Mouse (Mus musculus): ENCODE measurements around the gene Slc39a8.

Slc39a8 gene

DNA sequence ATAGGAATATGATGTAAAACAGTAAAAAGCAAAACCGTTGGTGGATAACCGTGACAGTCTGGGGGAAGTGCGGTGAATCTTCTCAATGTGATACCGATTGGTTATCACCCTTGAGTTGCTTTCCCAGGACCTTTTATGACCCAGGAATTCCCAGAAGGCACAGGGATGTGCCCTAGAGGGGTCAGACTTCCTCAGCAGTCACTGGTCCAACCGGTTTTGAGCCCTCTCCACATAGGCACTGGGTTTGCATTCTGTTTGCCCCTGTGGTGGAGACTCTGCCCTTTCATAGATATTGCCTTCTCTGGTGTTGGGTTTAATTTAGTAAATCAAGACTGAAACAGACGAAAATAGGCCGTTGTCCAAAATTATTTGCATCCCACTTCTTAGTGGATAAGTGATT is 20.8 kb downstream of the Slc39a8 start:
- no peak for DNase-seq (ENCODE audit: low spot score in 2 of 2)

DNA sequence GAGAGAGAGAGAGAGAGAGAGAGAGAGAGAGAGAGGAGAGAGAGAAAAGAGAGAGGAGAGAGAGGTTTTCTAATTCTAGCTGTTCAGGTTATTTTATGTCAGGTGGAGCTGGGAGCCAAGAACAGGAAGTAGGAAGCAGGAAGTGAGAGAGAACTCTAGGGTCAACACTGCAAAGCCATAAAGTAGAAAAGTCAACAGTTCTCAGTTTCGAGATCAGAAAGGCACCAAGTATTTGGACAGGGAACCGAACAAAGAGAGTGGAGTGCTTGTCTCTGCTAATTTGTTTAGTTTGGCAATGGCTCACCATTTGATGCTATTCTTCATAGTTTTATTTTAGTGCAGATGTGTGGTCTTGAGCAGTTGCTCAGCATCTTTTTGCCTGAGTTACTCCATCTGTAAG is 26.5 kb downstream of the Slc39a8 start:
- no peak for DNase-seq (ENCODE audit: low spot score in 2 of 2)

DNA sequence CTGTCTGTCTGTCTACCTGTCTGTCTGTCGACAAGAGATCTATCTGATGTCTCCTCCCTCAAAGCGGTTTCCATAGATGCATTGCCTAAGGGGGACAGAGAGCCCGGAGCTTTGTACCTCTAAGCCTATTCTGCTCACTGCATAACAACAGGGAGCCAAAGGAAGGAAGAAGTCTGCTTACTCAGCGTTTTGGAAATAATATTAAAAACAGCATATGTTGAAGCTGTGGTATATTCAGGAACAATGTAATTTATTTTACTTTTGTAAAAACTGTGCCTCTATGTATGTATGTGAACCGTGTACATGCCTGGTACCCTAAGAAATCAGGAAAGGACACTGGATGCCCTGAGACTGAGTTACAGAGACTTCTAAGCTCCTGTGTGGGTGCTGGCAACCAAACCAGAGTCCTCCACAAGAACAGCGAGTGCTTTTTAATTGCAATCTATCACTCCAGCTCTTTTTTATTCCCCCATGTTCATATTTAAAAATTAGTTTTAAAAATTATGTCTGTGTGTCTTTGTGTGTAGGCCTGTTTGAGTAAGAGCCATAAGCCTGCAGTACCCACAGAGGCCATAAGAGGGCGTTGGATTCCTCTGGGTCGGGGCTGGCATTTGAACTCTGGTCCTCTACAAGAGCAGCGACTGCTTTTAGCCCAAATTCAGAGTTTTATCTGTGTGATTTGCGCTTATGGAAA is 28.7 kb downstream of the Slc39a8 start:
- DNase-seq (ENCODE audit: low spot score in 2 of 2) = no peak

DNA sequence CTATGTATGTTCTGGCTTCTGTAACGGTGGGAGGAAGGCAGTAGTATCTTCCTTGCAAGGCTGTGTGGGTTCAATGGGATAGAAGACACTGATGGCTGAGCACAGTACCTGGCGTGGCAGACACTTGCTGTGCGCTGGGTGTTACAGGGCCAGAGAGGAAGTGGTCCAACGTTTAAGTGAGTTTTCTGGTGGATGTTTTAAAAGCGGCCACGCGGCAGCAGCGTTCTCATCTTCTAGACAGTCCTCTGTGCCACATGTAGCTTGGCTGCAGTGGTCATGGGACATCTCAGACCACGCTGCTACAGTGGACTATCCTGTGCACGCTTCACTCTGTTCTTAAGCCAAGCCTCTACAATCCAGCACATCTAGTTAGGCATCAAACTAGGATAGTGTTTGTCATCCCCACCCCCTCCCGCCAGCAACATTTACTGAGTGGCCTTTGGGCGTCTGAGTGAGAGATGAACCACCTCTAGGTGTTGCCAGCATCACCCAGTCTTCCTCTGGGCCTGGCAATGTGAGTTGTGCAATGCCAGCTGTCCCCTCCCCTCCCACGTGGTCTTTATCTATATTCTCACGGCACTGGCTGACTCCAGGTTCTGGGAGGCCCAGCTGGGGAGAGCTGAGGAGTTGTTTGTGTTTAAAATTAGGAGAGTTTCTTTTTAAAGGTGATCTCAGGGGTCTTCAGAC is 29.4 kb downstream of the Slc39a8 start:
- peak in 1 of 2 experiments; percentile 21 for DNase-seq (ENCODE audit: low spot score in 2 of 2)

DNA sequence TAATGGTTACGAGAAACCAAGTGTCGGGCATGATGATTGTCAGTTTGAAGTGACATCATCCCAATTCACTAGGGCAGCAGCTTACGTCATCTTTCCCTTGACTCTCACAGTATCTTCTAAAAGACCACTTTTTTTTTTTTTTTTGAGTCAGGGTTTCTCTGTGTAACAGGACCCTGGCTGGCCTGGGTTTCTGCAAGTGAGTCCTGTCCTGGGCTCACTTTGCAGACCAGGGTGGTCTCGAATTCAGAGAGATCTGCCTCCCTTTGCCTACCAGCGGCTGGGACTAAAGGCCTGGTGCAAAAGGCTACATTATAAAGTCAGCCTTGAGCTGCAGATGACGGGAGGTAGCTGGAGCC is 29.9 kb downstream of the Slc39a8 start:
- no peak for DNase-seq (ENCODE audit: low spot score in 2 of 2)

DNA sequence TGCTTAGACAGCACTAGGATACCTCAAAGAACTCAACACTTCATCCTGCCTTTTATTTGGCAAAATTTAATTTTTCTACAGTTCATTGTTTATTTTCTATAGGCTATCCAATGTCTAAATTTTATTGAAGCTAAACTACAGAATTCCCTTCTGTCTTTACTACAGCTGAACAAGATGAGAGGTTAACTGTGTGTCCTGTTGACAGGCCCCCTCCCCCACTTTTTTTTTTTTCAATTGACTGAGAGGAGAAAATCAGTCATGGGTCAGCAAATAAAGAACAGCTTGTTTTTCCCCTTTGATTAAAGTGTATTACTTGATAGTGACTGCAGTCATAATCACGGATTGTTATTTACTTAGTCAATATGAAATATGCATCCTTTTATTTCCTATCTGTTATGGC is 31.2 kb downstream of the Slc39a8 start:
- no peak for DNase-seq (ENCODE audit: low spot score in 2 of 2)

DNA sequence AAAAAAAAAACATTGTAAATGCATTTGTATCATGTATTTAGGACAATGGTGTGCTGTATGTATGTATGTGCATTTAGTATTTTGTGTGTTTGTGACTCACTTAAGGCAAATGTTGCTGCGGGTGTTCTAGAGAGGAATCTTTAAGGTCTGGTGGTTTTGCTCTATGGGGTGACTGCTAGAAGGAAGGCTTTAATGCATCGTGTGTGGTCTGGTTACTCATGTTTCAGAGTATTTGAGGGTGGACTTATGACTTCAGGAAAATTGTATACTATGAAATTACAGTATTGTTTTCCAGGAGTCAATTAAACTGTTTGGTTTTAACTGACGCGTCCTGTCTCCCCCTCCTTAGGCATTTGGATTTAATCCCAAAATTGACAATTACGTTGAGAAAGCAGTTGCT is 32.1 kb downstream of the Slc39a8 start:
- DNase-seq (ENCODE audit: low spot score in 2 of 2) = peak in 1 of 2 experiments; percentile 5

DNA sequence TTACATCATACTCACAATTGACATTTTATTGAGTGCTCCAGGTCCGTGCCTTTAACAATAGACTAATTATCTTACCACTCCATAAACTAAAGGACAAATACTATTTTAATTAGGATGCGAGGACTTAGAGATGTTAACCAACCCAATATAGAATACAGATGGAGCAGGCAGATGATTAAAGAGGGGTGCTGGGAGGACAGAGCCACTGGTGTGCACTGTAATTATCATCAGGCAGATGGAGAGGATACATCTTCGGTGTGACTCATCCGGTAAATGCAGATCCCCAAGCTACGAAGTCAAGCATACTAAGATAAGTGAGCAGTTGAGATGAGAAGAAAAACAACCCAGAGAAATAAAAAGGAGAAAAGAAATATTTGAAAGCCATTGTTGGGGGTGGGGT is 34.4 kb downstream of the Slc39a8 start:
- DNase-seq (ENCODE audit: low spot score in 2 of 2) = no peak

DNA sequence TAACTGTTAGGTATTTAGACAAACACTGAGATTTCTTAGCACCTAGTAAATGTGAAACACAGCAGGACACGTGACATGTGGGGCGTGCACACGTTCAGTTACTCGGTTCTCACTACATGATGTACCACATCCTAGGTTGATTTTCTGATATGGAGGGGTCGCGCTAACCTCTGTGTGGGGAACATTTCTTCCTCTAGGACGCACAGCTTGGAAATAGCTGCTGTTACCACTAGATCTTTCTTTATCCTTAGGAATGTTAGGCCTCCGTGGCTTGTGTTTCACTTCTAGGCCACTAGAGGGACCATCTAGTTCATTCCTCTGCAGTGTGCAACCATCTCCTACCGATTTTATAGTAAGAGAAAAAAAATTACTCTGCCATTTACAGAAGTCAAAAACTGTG is 37.7 kb downstream of the Slc39a8 start:
- DNase-seq (ENCODE audit: low spot score in 2 of 2) = no peak

DNA sequence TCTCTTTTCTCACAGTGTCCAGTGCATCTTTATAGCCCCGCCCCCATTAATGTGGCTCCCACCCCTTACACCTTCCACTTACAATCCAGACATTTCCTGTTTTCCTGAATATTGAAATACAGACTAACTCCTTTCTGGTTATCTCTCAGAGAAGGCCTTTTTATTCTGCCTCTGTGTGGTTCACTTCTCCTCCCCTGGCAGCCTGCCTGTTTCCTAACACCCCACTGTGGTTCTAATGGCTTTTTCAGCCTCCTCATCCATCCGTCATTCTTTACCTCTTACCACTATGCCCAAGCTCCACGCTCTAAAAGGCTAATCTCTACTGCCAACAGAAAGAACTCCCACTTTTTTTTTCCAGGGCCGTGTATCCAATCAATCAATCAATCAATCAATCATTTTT is 44.0 kb downstream of the Slc39a8 start:
- no peak for DNase-seq (ENCODE audit: low spot score in 2 of 2)

DNA sequence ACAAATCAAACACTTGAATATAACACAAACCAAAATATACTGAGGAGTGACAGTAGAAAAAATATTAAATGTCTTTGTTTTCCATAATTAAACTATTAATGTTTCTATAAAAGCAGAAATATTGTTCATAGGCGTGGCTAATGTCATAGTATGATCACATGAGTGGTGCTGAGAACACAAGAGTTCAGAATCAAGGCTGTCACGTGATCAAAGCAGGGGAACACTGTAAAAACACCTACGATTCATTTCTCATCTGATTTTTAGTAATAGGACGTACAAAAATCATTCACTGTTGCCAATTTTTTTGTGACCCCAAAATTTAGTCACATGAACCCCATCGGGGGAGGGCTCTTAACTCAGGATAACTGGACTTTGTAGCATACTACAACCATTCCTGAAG is 47.2 kb downstream of the Slc39a8 start:
- DNase-seq (ENCODE audit: low spot score in 2 of 2) = no peak

DNA sequence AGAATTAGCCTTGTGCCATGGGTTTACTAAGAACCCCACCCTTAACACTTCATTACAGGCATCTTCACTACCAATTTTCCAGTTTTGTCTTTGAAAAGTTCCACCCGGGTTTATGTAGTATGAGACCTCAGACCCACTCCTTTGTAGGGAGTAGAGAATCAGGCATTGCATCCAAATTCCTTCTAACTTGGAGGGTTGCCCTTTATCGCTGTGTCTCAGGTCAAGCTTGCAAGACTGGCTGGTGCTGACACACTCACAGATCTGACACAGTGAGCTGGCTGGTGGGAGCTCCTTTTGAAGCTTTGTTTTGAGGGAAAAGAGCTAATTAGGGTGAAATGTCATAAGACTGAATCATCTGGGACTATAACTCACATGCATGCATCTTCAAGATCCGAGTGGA is 48.5 kb downstream of the Slc39a8 start:
- no peak for DNase-seq (ENCODE audit: low spot score in 2 of 2)

DNA sequence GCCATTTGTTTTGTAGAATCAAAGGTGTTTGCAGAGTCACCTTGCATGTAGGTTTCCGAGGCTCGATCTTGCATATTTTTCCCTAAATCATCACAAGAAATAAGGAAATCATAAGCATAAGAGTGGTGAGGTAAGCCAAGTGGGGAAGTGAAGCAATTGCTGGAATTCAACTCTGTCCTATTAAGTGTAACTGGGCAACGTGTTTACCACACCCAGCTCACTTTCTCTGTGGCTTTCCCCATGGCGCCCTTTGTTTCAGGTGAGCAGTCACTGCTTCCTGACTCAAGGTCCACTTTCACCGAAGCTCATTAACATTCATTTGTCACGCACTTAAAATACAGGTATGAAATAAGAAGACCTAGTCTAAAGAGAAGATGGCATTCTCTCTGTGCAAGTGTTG is 53.0 kb downstream of the Slc39a8 start:
- DNase-seq (ENCODE audit: low spot score in 2 of 2) = no peak

DNA sequence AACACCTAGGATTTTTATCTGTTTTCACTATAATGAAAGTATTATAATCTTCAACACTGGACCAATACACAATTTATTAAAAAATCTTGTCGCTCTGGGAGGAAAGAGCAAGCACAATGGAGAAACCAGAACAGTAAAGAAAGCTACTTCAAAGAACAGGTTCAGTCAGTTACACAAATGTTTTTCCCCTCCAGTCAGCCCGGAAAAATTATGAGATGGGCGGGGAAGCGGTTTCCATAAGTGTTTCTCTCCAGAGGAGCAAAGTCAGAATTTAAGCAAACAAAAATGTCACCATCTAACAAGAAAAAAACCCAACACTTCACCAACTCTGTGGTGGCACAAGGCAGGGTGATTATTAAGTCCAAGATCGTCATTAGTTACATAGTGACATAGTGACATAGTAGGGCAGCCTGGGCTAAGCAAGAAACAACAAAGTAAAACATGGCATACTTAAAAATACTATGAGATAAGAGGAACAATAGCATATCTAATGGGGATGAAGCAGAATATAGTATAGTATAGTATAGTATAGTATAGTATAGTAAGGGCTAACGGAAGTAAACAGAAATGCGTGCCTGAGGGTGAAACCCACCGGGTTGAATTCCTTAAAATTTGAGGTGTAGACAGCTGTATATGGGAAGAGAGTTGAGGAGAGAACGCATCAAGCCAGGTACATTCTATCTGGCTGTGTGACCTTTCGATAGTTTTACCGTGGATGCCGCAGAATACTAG is 61.0 kb downstream of the Slc39a8 start:
- DNase-seq (ENCODE audit: low spot score in 2 of 2) = no peak

DNA sequence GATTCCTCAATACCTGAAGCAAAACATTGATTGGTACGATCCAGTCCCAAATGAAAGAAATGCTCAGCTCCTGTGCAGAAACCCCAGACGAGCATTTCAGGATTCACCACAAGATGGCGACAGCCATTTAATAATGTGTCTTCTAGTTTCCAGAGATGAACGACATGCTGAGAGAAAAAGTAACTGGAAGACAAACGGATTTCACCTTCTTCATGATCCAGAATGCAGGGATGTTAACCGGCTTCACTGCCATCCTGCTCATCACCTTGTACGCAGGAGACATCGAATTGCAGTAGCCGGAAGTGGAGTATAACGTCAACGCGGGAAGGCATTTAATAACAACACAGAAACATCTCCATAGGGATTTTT is 61.6 kb downstream of the Slc39a8 start:
- DNase-seq (ENCODE audit: low spot score in 2 of 2) = peak; percentile 35 to 71

DNA sequence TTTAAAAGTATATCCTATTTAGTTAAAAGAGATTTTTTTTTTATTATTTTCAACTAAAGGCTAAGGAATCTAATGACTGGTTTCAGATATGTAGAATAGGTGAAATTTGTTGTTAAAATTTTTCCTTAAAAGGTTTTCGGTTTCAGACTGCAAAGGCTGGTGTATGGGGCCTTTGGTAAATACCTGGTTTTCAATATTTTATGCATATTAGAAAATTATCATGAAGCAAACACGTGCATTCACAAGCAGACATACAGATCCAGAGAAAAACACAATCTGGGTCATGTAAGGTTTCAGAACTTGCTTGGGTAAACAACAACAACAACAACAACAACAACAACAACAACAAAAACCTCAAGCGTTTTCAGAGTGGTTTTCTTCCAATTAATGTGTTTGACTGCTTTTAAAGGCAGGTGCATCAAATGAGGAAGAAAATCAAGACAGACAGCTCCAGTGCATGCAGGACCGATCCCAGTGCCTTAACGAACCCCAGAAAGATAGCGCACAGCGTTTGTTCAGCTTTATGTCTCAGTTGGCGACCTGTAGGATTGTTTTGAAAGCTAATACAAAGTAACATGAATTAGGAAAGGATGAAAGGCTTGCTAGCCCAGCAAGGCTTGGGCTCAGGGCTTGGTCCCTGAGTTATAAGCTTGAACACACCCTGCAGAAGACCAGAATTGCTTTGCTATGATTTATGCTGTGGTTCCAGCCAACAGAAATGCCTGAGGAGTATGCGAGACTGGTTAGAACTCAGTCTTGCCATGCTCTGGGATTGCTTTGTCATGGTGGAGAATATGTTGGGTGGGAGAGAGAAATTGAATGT is 62.2 kb downstream of the Slc39a8 start:
- no peak for DNase-seq (ENCODE audit: low spot score in 2 of 2)

DNA sequence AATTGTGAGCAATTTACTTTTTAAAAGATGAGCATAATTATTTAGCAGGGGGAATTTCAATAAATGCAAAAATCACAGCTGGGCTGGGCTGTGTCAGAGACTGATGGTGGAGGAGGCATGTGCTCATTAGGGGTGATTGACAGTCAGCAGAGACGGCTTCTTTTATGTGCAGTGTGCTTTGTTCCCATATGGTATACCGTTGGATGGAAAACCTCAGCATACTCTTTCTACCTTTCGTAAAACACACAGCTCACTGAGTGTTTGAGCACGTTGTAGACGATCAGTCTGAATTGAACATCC is 62.7 kb downstream of the Slc39a8 start:
- DNase-seq (ENCODE audit: low spot score in 2 of 2) = no peak

DNA sequence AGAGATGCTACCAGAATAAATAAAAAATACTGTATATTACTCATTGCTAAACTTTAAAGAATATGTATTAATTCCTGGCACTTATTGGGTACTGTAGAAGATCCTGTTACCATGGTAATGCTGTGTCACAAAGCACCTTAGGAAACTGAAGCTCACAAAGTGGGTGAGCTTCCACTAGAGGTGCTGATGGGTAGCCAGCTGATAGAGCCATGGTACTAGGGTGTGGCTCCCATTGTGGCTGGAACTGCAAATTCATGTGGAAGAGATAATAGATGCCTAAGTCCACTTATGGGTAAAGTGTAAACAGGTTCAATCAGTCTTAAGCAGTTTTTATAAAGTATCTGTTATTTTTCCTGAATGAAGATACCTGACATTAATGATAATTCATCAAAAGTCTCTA is 64.3 kb downstream of the Slc39a8 start:
- no peak for DNase-seq (ENCODE audit: low spot score in 2 of 2)

DNA sequence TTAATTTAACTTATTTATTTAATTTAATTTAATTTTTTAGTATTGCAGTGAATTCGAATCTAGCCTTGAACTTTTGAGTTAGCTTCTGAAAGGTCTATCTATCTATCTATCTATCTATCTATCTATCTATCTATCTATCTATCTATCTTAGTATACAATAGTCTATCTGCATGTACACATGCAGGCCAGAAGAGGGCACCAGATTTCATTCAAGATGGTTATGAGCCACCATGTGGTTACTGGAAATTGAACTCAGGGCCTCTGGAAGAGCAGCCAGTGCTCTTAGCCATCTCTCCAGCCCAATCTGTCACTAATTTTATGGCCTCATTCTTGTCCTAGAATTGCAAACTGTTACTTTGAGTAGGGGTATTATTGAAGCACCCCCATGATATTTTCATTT is 78.3 kb downstream of the Slc39a8 start:
- DNase-seq (ENCODE audit: low spot score in 2 of 2) = no peak

DNA sequence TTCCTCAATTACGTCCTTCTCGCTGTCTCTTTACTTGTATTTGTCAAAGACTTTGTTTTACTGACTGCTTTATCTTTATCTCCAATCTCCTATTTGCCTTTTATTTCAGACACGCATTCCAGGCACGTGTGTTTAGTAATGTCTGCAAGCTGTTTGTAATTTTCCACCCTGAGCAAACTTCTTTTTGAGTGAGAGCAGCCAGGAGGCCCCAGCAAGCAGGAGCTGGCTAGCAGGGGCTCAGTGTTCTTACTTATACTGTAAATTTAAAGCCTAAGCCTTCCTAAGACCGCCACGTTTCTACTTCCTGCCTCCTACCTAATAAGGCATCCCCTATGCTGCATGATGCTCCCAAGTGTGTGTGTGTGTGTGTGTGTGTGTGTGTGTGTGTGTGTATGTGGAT is 79.8 kb downstream of the Slc39a8 start:
- DNase-seq (ENCODE audit: low spot score in 2 of 2) = no peak

DNA sequence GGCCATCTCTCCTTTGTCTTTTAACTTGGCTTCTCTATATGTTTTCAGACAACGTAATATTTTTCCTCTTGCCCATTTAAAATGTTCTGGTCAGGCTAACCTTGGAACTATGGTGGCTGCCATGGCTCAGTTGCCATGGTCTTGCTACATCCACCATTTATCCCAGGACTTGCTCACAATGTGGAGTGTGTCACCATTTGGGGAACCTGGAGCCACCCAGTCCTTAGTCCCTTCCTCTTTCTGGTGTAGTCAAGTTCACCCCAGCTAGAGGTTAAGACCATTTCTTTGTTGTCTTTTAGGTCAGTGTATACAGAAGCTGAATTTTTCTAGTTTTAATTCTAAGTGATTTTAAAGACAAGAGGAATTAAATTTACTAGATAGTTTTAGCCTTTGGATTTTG is 80.7 kb downstream of the Slc39a8 start:
- DNase-seq (ENCODE audit: low spot score in 2 of 2) = no peak

DNA sequence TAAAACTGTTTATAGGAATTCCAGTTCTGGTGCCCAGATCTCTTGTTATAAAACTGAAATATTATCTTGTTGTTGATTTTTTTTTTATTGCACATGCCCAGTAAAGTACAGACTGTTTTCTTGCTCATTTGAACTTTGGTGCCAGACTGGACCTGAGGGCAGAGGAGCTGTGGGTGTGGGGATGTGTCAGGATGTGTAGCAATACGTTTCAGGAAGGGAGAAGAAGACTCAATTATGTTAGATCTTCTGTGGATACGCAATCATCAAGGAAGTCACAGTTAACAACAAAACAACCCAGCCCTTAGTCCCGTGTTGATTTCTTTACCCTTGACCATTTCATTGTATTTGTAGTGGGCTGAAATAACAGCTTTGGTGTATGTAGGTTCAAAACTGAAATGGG is 81.9 kb downstream of the Slc39a8 start:
- no peak for DNase-seq (ENCODE audit: low spot score in 2 of 2)

DNA sequence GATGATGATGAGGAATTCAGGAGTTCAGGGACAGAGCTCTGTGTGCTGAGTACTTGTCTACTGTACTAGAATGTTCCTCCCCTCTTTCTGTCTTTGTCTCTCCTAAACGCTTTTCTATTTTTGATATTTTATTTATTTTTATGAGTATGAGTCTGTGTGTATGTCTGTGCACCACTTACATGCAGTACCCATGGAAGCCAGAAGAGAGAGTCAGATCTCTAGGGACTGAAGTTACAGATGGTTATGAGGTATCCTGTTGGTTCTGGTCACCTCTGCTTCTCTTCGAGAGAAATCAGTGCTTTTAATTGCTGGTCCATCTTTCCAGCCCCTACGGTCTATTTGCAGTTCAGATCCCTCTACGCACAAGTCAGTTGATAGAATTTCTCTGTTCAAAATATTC is 90.9 kb downstream of the Slc39a8 start:
- DNase-seq (ENCODE audit: low spot score in 2 of 2) = no peak
